Mouse (Mus musculus) cerebellum, adult 8-10 months (tissue): ENCODE measurements around the gene Edn2.

Experiments used
- DNase-seq: peaks from one replicate; pipeline ENCODE4 v3.0.0; 2022

Gene Edn2

DNA sequence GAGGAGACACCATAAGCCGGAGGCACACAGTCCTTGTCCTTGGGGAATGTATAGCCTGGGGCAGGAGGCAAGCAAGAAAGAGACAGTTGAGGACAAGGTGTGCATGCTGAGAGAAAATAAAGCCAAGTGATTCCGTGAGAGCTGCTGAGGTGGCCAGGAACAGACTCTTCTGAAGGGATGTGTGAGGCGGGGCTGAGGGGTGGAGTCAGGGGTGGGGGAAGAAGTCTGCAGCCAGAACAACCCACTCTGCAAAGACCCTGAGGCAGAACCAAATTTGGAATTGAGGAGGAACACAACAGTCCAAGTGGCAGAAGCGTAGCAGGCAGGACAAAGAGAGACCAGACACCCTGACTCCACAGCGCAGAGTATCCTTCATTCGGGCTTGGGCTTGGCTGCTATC is 51.1 kb downstream of the Edn2 start:
- DNase-seq = no peak

DNA sequence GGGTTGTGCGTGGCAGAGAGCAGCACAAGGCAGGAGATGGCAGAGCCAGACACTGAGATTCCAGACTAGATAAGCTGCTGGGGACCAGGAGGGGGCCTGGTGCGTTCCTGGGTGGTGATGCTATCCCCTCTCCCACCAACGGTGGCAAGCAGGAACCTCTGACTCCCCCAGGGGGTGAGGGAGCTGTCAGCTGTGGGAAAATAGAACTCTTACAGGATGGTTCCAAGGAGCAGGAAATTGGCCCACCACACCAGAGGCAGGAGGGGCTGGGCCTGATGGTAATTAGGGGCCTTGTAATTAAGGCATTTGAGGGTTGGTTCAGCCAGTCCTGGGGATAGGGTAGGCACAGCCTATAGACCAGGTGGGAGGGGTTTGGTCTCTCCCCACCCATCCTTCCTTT is 51.8 kb downstream of the Edn2 start:
- DNase-seq = no peak

DNA sequence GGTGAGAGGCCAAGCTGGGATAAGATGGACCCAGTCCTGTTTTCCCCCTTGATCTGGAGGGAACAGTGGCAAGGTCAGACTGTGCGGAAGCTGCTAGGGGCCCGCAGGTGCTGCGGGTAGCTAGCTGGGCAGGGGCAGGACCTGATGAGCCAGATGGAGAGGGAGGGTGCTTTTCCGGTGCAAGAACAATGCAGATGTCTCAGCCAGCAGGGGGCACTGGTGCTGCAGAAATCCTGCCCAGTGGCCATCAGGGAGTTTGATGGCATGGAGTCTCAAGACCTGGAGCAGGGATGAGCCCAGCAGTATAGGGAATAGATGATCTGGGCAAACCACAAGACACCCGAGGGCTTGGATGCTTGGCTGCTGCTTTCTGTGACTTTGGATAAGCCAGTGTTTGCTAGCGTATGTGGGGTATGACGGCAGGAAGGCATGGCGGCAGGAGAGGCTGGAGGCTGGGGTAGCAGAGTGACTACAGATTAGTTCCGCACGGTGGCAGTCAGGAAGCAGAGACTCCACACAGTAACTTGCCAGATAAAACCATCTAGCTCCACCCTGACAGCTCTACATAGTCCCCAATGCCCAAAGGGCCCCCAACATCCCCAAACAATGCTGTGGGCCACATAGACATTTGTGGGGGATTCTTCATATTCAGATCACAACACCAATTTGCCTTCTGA is 55.0 kb downstream of the Edn2 start:
- DNase-seq = peak; percentile 68

DNA sequence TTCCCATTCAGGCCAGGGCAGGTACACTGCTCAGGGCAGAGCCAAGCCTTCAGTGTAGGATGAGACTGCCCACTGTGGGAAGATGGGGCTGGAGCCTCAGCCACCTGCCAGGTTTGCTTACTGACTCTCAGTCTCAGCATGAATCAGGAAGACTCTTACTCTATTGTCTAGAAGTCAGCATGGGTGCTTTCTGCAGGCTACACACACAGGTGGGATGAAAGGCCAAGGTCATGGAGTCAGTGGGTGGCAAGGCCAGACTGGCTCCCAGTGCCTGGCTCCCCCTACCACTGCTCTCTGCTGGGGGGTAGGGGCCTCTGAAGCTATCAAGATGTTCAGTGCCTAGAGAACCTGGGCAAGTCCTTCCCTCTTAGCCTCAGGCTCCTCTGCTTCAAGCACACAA is 55.9 kb downstream of the Edn2 start:
- DNase-seq = no peak
